Mouse (Mus musculus): Measurements from ENCODE around the gene Prr29. TPM values are rescaled to one million over a fixed set of nuclear protein-coding genes. Genes with fewer than 3 reads are reported as not detected.
A peak's percentile ranks its signal among the peaks of the same experiment; 100 is the strongest.

Prr29 gene
- total and polyA plus RNA-seq, 3 experiments: 0.61 TPM; not detected in 2

DNA sequence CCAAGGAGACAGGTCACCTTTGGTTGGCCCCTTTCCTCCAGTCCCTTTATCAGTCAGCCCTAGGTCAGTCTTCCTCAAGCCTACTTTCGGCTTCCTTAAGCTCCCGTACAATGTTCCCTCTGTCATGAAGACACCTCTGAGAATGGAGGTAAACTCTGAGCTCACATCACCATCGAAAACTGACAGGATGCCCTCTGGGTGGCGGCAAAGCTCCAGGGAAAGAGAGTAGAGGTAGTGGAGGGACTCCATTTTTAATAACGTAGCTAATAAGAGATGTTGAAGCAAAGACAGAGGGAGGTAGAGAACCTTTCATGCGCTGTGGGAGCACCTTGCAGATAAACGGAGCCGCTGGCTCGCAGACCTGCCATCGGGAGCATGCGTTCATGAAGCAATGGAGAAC is 15.7 kb downstream of the Prr29 start:
- Histone ChIP-seq H3K4me1 (ENCODE audit: control insufficient read depth in 1 of 2, insufficient read depth in 2 of 2, low read length in 2 of 2) (peaks cover 13 to 33% of the 10 kb centered on the region in 2 experiments), H3K4me3 (ENCODE audit: control insufficient read depth in 1 of 2, insufficient read depth in 1 of 2, low read depth in 2 of 2, low read length in 2 of 2) (peak overlapping the region; percentile 57 to 89), H3K79me2 (ENCODE audit: control insufficient read depth, insufficient read depth, low read length, poor library complexity) (peaks cover 18% of the 10 kb centered on the region), H3K36me3 (ENCODE audit: control insufficient read depth in 1 of 2, insufficient read depth in 2 of 2, low read length in 2 of 2) (peaks cover 0 to 28% of the 10 kb centered on the region in 2 experiments; a peak in 2 of 4 replicates), H3K27ac (ENCODE audit: control insufficient read depth, low read depth, low read length) (no peak overlapping the region), H3K27me3 (ENCODE audit: control insufficient read depth in 1 of 2, insufficient read depth in 2 of 2, low read length in 2 of 2) (no peaks in the 10 kb centered on the region), H3K9ac (ENCODE audit: control insufficient read depth, low read depth, low read length, poor library complexity, severe bottlenecking) (peak overlapping the region; percentile 60), H3K9me3 (replicated peaks; ENCODE audit: insufficient read depth, low read length) (no peaks in the 10 kb centered on the region)
- peak; percentile 61 for DNase-seq (ENCODE audit: low read depth, low spot score)
- no peak for TF ChIP-seq POLR2AphosphoS2 (IDR thresholded peaks at IDR 0.05; ENCODE audit: low read length)
- peak; percentile 61 for TF ChIP-seq SMC3 (IDR thresholded peaks at IDR 0.05; ENCODE audit: low read depth, low read length)
- no peak for TF ChIP-seq USF1 (IDR thresholded peaks at IDR 0.05; ENCODE audit: low read depth, low read length)
- TF ChIP-seq SIN3A (IDR thresholded peaks at IDR 0.05; ENCODE audit: low read length): 0 out of 2 replicates have a peak, but pooled peaks have one; percentile 16
- no peak for TF ChIP-seq MYC (IDR thresholded peaks at IDR 0.05; ENCODE audit: low read depth, low read length)
- no peak for TF ChIP-seq ZKSCAN1 (IDR thresholded peaks at IDR 0.05; ENCODE audit: low read depth, low read length)
- TF ChIP-seq TBP (IDR thresholded peaks at IDR 0.05; ENCODE audit: low read depth, low read length): no peak
- no peak for TF ChIP-seq TAL1 (IDR thresholded peaks at IDR 0.05; ENCODE audit: low read length)
- no peak for TF ChIP-seq ETS1 (IDR thresholded peaks at IDR 0.05; ENCODE audit: low read depth, low read length)
- no peak for TF ChIP-seq NRF1 (IDR thresholded peaks at IDR 0.05; ENCODE audit: insufficient read depth, low read depth, low read length, poor library complexity, severe bottlenecking)
- TF ChIP-seq GATA1 (IDR thresholded peaks at IDR 0.05; ENCODE audit: low read depth, low read length): no peak
- peak in 2 of 3 experiments; percentile 49 to 69; a peak in 4 of 6 replicates for TF ChIP-seq CTCF (IDR thresholded peaks at IDR 0.05 in 2 of 3, conservative IDR thresholded peaks at IDR 0.05 in 1 of 3; ENCODE audit: control insufficient read depth in 1 of 3, insufficient read depth in 1 of 3, low read depth in 2 of 3, low read length in 3 of 3, poor library complexity in 1 of 3, severe bottlenecking in 1 of 3)
- TF ChIP-seq GABPA (IDR thresholded peaks at IDR 0.05; ENCODE audit: low read depth, low read length): no peak
- no peak for TF ChIP-seq USF2 (IDR thresholded peaks at IDR 0.05; ENCODE audit: borderline replicate concordance in 1 of 2, insufficient read depth in 1 of 2, low read depth in 1 of 2, low read length in 2 of 2)
- TF ChIP-seq RCOR1 (IDR thresholded peaks at IDR 0.05; ENCODE audit: low read depth, low read length): no peak
- no peak for TF ChIP-seq NELFE (IDR thresholded peaks at IDR 0.05; ENCODE audit: low read depth, low read length)
- no peak for TF ChIP-seq JUND (IDR thresholded peaks at IDR 0.05; ENCODE audit: low read depth, low read length)
- no peak for TF ChIP-seq MAX (IDR thresholded peaks at IDR 0.05; ENCODE audit: low read length)
- no peak for TF ChIP-seq POLR2AphosphoS5 (IDR thresholded peaks at IDR 0.05; ENCODE audit: borderline replicate concordance, low read depth, low read length)
- no peak for TF ChIP-seq CHD1 (IDR thresholded peaks at IDR 0.05; ENCODE audit: low read depth, low read length)
- TF ChIP-seq TCF12 (IDR thresholded peaks at IDR 0.05; ENCODE audit: low read depth, low read length): no peak
- no peak for TF ChIP-seq ZNF384 (IDR thresholded peaks at IDR 0.05; ENCODE audit: low read depth, low read length)
- TF ChIP-seq BHLHE40 (IDR thresholded peaks at IDR 0.05; ENCODE audit: borderline replicate concordance, low read depth, low read length): no peak
- TF ChIP-seq POLR2A (IDR thresholded peaks at IDR 0.05; ENCODE audit: control insufficient read depth in 1 of 2, insufficient read depth in 1 of 2, low read depth in 1 of 2, low read length in 2 of 2, poor library complexity in 1 of 2): no peak
- TF ChIP-seq HCFC1 (IDR thresholded peaks at IDR 0.05; ENCODE audit: low read depth, low read length): no peak
- TF ChIP-seq CHD2 (IDR thresholded peaks at IDR 0.05; ENCODE audit: low read length): no peak
- peak; percentile 46 for TF ChIP-seq ZC3H11A (IDR thresholded peaks at IDR 0.05; ENCODE audit: low read depth, low read length)
- TF ChIP-seq EP300 (IDR thresholded peaks at IDR 0.05; ENCODE audit: low read depth in 1 of 2, low read length in 2 of 2): no peak
- no peak for TF ChIP-seq MYB (IDR thresholded peaks at IDR 0.05; ENCODE audit: low read depth, low read length)
- TF ChIP-seq ELF1 (IDR thresholded peaks at IDR 0.05; ENCODE audit: low read depth, low read length): no peak
- peak; percentile 67 for TF ChIP-seq RAD21 (IDR thresholded peaks at IDR 0.05; ENCODE audit: low read depth, low read length)
- no peak for TF ChIP-seq E2F4 (IDR thresholded peaks at IDR 0.05; ENCODE audit: borderline replicate concordance, low read depth, low read length)

Data from MEL (cell line).